Mouse (Mus musculus) left cerebral cortex, adult 8-10 months (tissue): ENCODE measurements at regions not wholly inside any gene's neighbourhood (a gene's known extent, or its start where the extent isn't known, plus 50 kb on each side); places are given as distances from the start of the nearest gene placed in this dataset.

Experiments
- DNase-seq, 2 experiments: peaks; one replicate each; pipeline ENCODE4 v3.0.0; 2022; ENCODE audit warnings: low spot score in 2 of 2

- no peak for DNase-seq
These were observed 245.2 kb downstream of the Prdm2 start for GRCm38 (mm10) chr4:142967604-142968003.

- DNase-seq, result no peak
These were observed 255.9 kb downstream of the Prdm2 start for GRCm38 (mm10) chr4:142956832-142957429.

GRCm38 (mm10) chr4:142956376-142956775, 256.4 kb downstream of the Prdm2 start:
- DNase-seq, result no peak

GRCm38 (mm10) chr4:142953724-142954123, 259.1 kb downstream of the Prdm2 start:
- no peak for DNase-seq

- no peak for DNase-seq
These were observed 259.9 kb downstream of the Prdm2 start for GRCm38 (mm10) chr4:142952879-142953278.

GRCm38 (mm10) chr4:142947673-142948072, 265.1 kb downstream of the Prdm2 start:
- DNase-seq, result no peak

- no peak for DNase-seq
These were observed 279.2 kb downstream of the Prdm2 start for GRCm38 (mm10) chr4:142933627-142934026.

- DNase-seq, result no peak
These were observed 283.6 kb downstream of the Prdm2 start for GRCm38 (mm10) chr4:142929245-142929644.

- no peak for DNase-seq
These were observed 285.3 kb downstream of the Prdm2 start for GRCm38 (mm10) chr4:142927328-142928108.

GRCm38 (mm10) chr4:142925111-142925510, 287.7 kb downstream of the Prdm2 start:
- DNase-seq, result no peak

GRCm38 (mm10) chr4:142909355-142909947, 303.3 kb downstream of the Prdm2 start:
- DNase-seq, result no peak

- DNase-seq, result no peak
These were observed 304.0 kb downstream of the Prdm2 start for GRCm38 (mm10) chr4:142908782-142909181.

- no peak for DNase-seq
These were observed 309.3 kb downstream of the Prdm2 start for GRCm38 (mm10) chr4:142903356-142904032.

GRCm38 (mm10) chr4:142900792-142901191, 312.0 kb downstream of the Prdm2 start:
- no peak for DNase-seq

GRCm38 (mm10) chr4:142898994-142899393, 313.8 kb downstream of the Prdm2 start:
- DNase-seq, result no peak

GRCm38 (mm10) chr4:142890711-142891110, 322.1 kb downstream of the Prdm2 start:
- peak in 1 of 2 experiments; percentile 26 for DNase-seq

GRCm38 (mm10) chr4:142888891-142889290, 323.9 kb downstream of the Prdm2 start:
- no peak for DNase-seq

GRCm38 (mm10) chr4:142887876-142888275, 324.9 kb downstream of the Prdm2 start:
- peak in 1 of 2 experiments; percentile 51 for DNase-seq

GRCm38 (mm10) chr4:142880323-142880759, 332.5 kb downstream of the Prdm2 start:
- peak; percentile 41 to 52 for DNase-seq

- no peak for DNase-seq
These were observed 336.6 kb downstream of the Prdm2 start for GRCm38 (mm10) chr4:142876151-142876550.

GRCm38 (mm10) chr4:142875105-142875504, 337.7 kb downstream of the Prdm2 start:
- DNase-seq, result no peak

GRCm38 (mm10) chr4:142866341-142866740, 346.5 kb downstream of the Prdm2 start:
- DNase-seq, result no peak
